In the genomic region with DNA sequence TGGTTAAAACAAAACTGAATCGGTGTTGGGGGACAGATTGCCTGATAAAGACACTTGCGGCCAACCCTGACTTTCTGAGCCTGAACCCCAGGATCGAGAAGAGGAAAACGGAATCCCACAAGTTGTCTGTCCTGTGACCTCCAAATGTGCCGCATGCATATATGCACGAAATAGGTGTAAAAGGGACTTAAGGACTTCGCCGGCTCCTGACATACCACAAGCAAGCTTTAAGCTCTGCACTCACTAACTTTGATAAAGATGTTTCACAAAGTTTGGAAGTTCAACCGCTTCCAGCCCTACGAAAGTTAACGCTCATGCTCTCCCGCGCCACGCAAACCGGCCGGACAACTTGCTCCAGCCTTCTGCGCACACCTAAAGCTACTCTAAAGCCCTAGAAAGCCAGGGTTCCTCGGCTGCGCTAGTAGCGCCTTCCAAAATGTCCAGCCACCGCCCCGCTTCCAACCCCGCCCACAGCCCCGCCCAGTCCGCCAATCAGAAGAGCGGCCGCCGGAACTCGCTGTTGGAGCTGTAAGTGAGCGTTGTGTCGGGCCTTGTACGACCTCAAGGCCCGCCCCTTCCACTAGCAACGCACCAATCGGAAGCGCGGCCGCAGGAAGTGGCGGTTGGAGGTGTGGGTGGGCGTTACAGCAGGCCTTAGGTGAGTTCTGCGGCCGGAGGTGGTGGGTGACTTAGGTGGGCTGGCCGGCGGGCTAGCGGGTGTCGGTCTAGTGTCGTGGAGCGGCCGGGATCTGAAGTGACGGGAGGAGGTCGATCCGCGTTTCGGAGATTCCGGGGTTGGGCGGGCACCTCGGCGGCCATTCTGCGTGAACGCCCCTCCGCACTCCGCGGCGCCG, we compare ENCODE assay signal across 8 mouse cellular contexts. TPM values are rescaled to one million over a fixed set of nuclear protein-coding genes. Genes with fewer than 3 reads are reported as not detected.
A peak's percentile ranks its signal among the peaks of the same experiment; 100 is the strongest.
DNase-seq lines count a peak whose midpoint lies in the region; ATAC-seq and TF ChIP-seq lines count a peak whose summit lies in the region.

Supt20 (plus strand) TSS at position 606 of the 854 bp plus-strand sequence.

- 1% methylated on average over 65 of the region's 65 CpGs for WGBS in heart, embryonic 11.5 days (ENCODE audit: insufficient replicate concordance)
- 1% methylated on average over 65 of the region's 65 CpGs for WGBS in kidney, embryonic 16.5 days
- WGBS in liver, adult 2 months: 1% methylated on average over 65 of the region's 65 CpGs

- peak within 1 kb of the TSS; percentile 82 for H3K9ac ChIP-seq in heart, embryonic 11.5 days (ENCODE audit: low read depth, low read length)
- H3K9ac ChIP-seq in kidney, embryonic 16.5 days (replicated peaks; ENCODE audit: low read length): peak within 1 kb of the TSS; percentile 76
- peak within 1 kb of the TSS; percentile 80 for H3K9ac ChIP-seq in liver, adult 2 months (ENCODE audit: low read depth, low read length)

- no peak for TF ChIP-seq CTCF in C2C12 (IDR thresholded peaks at IDR 0.05; ENCODE audit: control insufficient read depth, insufficient read depth, insufficient read length)
- TF ChIP-seq CTCF in brain, embryonic 14.5 days (IDR thresholded peaks at IDR 0.05; ENCODE audit: borderline replicate concordance, extremely low read depth, insufficient read depth, insufficient read length): no peak
- no peak for TF ChIP-seq CTCF in liver, adult 2 months (IDR thresholded peaks at IDR 0.05; ENCODE audit: low read depth, low read length)

- ATAC-seq in heart, embryonic 11.5 days (replicated peaks; ENCODE audit: insufficient number of reproducible peaks, low FRiP score, low TSS enrichment): peak; percentile 99
- ATAC-seq in kidney, embryonic 16.5 days (ENCODE audit: low FRiP score, low TSS enrichment): peak; percentile 99

- peaks cover 4% of the 10 kb centered on the region for H3K79me3 ChIP-seq in C2C12 (ENCODE audit: low read depth)

- H3K4me2 ChIP-seq in heart, embryonic 11.5 days: peak within 1 kb of the TSS; percentile 87
- H3K4me2 ChIP-seq in kidney, embryonic 16.5 days (replicated peaks; ENCODE audit: low read depth, low read length): peak within 1 kb of the TSS; percentile 87
- peak within 1 kb of the TSS; percentile 89 for H3K4me2 ChIP-seq in myocyte (ENCODE audit: low read depth)

- H3K4me3 ChIP-seq in C2C12 (ENCODE audit: insufficient read depth, poor library complexity, severe bottlenecking): peak within 1 kb of the TSS; percentile 69
- H3K4me3 ChIP-seq in erythroblast, embryonic 14.5 days (replicated peaks): peak within 1 kb of the TSS; percentile 88
- H3K4me3 ChIP-seq in heart, embryonic 11.5 days (ENCODE audit: low read depth, low read length): peak within 1 kb of the TSS; percentile 69
- peak within 1 kb of the TSS; percentile 64 for H3K4me3 ChIP-seq in kidney, embryonic 16.5 days (ENCODE audit: low read length)
- peak within 1 kb of the TSS; percentile 92 for H3K4me3 ChIP-seq in liver, adult 2 months (ENCODE audit: insufficient read depth, low read depth, low read length)
- peak within 1 kb of the TSS; percentile 54 for H3K4me3 ChIP-seq in myocyte

- H3K27me3 ChIP-seq in C2C12 (ENCODE audit: control insufficient read depth, insufficient read depth, insufficient read length): no peaks in the 10 kb centered on the region
- H3K27me3 ChIP-seq in erythroblast, embryonic 14.5 days (ENCODE audit: control insufficient read depth): no peaks in the 10 kb centered on the region
- no peaks in the 10 kb centered on the region for H3K27me3 ChIP-seq in heart, embryonic 11.5 days (ENCODE audit: control insufficient read depth, insufficient read depth, low read length)
- H3K27me3 ChIP-seq in kidney, embryonic 16.5 days (ENCODE audit: insufficient read depth, low read length): no peaks in the 10 kb centered on the region
- H3K27me3 ChIP-seq in liver, adult 2 months (ENCODE audit: control insufficient read depth, insufficient read depth, low read length): no peaks in the 10 kb centered on the region
- H3K27me3 ChIP-seq in myocyte (ENCODE audit: control insufficient read depth, insufficient read depth, insufficient read length): no peaks in the 10 kb centered on the region
- H3K27me3 ChIP-seq in splenic B cell, adult 2 months (ENCODE audit: control insufficient read depth, insufficient read depth, low read length, poor library complexity, severe bottlenecking): no peaks in the 10 kb centered on the region

- H3K4me1 ChIP-seq in erythroblast, embryonic 14.5 days (ENCODE audit: control insufficient read depth): peaks cover 27% of the 10 kb centered on the region
- H3K4me1 ChIP-seq in heart, embryonic 11.5 days (ENCODE audit: control insufficient read depth, insufficient read depth, low read length): peaks cover 5% of the 10 kb centered on the region
- H3K4me1 ChIP-seq in kidney, embryonic 16.5 days (ENCODE audit: insufficient read depth, low read length): peaks cover 5% of the 10 kb centered on the region; the same call in 1 of the 2 replicates
- peaks cover 1% of the 10 kb centered on the region; the same call in 1 of the 2 replicates for H3K4me1 ChIP-seq in liver, adult 2 months (ENCODE audit: control insufficient read depth, insufficient read depth, low read length)

- H3K36me3 ChIP-seq in C2C12 (ENCODE audit: control insufficient read depth, insufficient read depth): peaks cover 27% of the 10 kb centered on the region
- H3K36me3 ChIP-seq in erythroblast, embryonic 14.5 days (ENCODE audit: control insufficient read depth): peaks cover 25% of the 10 kb centered on the region
- H3K36me3 ChIP-seq in heart, embryonic 11.5 days (ENCODE audit: control insufficient read depth, insufficient read depth, low read length): peaks cover 4% of the 10 kb centered on the region; the same call in 1 of the 2 replicates
- H3K36me3 ChIP-seq in kidney, embryonic 16.5 days (ENCODE audit: insufficient read depth, low read length): peaks cover 15% of the 10 kb centered on the region
- H3K36me3 ChIP-seq in liver, adult 2 months (ENCODE audit: control insufficient read depth, insufficient read depth, low read length): peaks cover 21% of the 10 kb centered on the region
- peaks cover 5% of the 10 kb centered on the region for H3K36me3 ChIP-seq in myocyte (ENCODE audit: control insufficient read depth, insufficient read depth)
- H3K36me3 ChIP-seq in splenic B cell, adult 2 months (ENCODE audit: control insufficient read depth, insufficient read depth, low read length, poor library complexity, severe bottlenecking): peaks cover 9% of the 10 kb centered on the region; the same call in 1 of the 2 replicates

- peak; percentile 98 for DNase-seq in brain, embryonic 14.5 days (ENCODE audit: low read depth)
- DNase-seq in liver, adult 2 months (ENCODE audit: extremely low read depth, low read depth, low spot score): peak; percentile 88
- DNase-seq in splenic B cell, adult 2 months (ENCODE audit: low read depth, low spot score): peak; percentile 96

- TF ChIP-seq POLR2A in brain, embryonic 14.5 days (IDR thresholded peaks at IDR 0.05; ENCODE audit: borderline replicate concordance, extremely low read depth, insufficient read depth, insufficient read length, poor library complexity, severe bottlenecking): no peak
- peak; percentile 53 for TF ChIP-seq POLR2A in liver, adult 2 months (IDR thresholded peaks at IDR 0.05; ENCODE audit: extremely low read depth, insufficient read depth, low read length)
- peak; percentile 62 for TF ChIP-seq POLR2A in myocyte (IDR thresholded peaks at IDR 0.05; ENCODE audit: insufficient read length, low read depth)

- peak within 1 kb of the TSS; percentile 89 for H3K27ac ChIP-seq in heart, embryonic 11.5 days (ENCODE audit: low read depth, low read length)
- peak within 1 kb of the TSS; percentile 87 for H3K27ac ChIP-seq in kidney, embryonic 16.5 days (ENCODE audit: low read length)
- peak within 1 kb of the TSS; percentile 73 for H3K27ac ChIP-seq in liver, adult 2 months (replicated peaks; ENCODE audit: insufficient read depth, low read depth, low read length)

- peaks cover 21% of the 10 kb centered on the region for H3K79me2 ChIP-seq in C2C12 (ENCODE audit: control insufficient read depth, insufficient read depth)
- H3K79me2 ChIP-seq in liver, adult 2 months (ENCODE audit: control insufficient read depth, insufficient read depth, low read length): no peaks in the 10 kb centered on the region
- peaks cover 15% of the 10 kb centered on the region for H3K79me2 ChIP-seq in myocyte (ENCODE audit: control insufficient read depth, insufficient read depth)

- H3ac ChIP-seq in C2C12 (ENCODE audit: control insufficient read depth, insufficient read length, low read depth) (peak within 1 kb of the TSS; percentile 69), myocyte (ENCODE audit: control insufficient read depth, insufficient read length) (peak within 1 kb of the TSS; percentile 24)

- no peaks in the 10 kb centered on the region for H3K9me3 ChIP-seq in erythroblast, embryonic 14.5 days (ENCODE audit: control insufficient read depth, low read length)
- no peaks in the 10 kb centered on the region for H3K9me3 ChIP-seq in heart, embryonic 11.5 days (replicated peaks; ENCODE audit: control insufficient read depth, low read length)
- H3K9me3 ChIP-seq in kidney, embryonic 16.5 days (ENCODE audit: low read length): no peaks in the 10 kb centered on the region

TF ChIP-seq in C2C12, 6 proteins besides CTCF, POLR2A, EP300 and RAD21:
- TF ChIP-seq MAX (IDR thresholded peaks at IDR 0.05): no peak

TF ChIP-seq in myocyte, 11 proteins besides CTCF, POLR2A, EP300 and RAD21:
- TF ChIP-seq TCF12 (IDR thresholded peaks at IDR 0.05; ENCODE audit: insufficient read depth, poor library complexity, severe bottlenecking) (no peak), POLR2AphosphoS2 (IDR thresholded peaks at IDR 0.05; ENCODE audit: insufficient read length, low read depth) (peak; percentile 42)

RNA-seq across cellular contexts. Expression of gene Supt20, which starts in this region (rescaled TPM):
- polyA plus RNA-seq in C2C12 (2012; fragmentation: generic; extraction: Trizol) (13.2 TPM), myocyte (2012; fragmentation: generic; extraction: Trizol) (13.0 TPM)
- polyA plus RNA-seq in brain, embryonic 14.5 days (2012; rRNA removed): 103 and 115 TPM in 2 replicates
- 0.21 and 0.52 TPM in 2 replicates for polyA plus RNA-seq in erythroblast, embryonic 14.5 days (2012)
- 77.6 and 89.5 TPM in 2 replicates for polyA plus RNA-seq in heart, embryonic 11.5 days (2014; fragmentation: Nextera tagmentation; extraction: Ambion mirVana)
- 110 and 118 TPM in 2 replicates for polyA plus RNA-seq in kidney, embryonic 16.5 days (2015; fragmentation: Nextera tagmentation; extraction: Ambion mirVana)
- total RNA-seq in liver, adult 2 months (2014; rRNA removed): 16.4 and 17.0 TPM in 2 replicates
- polyA plus RNA-seq in liver, adult 2 months (2012; rRNA removed): 10.0 and 15.0 TPM in 2 replicates

Comparison
In these comparisons a context has a peak if more than half of its experiments do, and no peak if none do; other contexts are left out.
1. Peak in every context shown above with its lines: DNase-seq, ATAC-seq, H3K4me3 ChIP-seq and H3K27ac ChIP-seq.